Mouse (Mus musculus) hindbrain, embryonic 12.5 days (tissue): ENCODE results near the gene Epb41l5. TPM values are rescaled to one million over a fixed set of nuclear protein-coding genes. Genes with fewer than 3 reads are reported as not detected.

Source experiments
- ATAC-seq: fragments of 200-750 bp; cut with Nextera tagmentation; 2 replicates; pipeline ENCODE4 v1.8.0; 2017; ENCODE audit warnings: moderate TSS enrichment; ENCODE audit not compliant: low FRiP score
- H3K27ac ChIP-seq: fragments of 300-500 bp; sonication (generic); 2 replicates; pipeline ENCODE4 v1.5.1; 2016; ENCODE audit warnings: mild to moderate bottlenecking
- H3K27me3 ChIP-seq: fragments of 300-500 bp; sonication (generic); 2 replicates; pipeline ENCODE4 v1.6.1; 2016; ENCODE audit warnings: mild to moderate bottlenecking
- H3K36me3 ChIP-seq: fragments of 300-500 bp; sonication (generic); 2 replicates; pipeline ENCODE4 v1.6.1; 2016; ENCODE audit warnings: mild to moderate bottlenecking
- H3K4me1 ChIP-seq: fragments of 300-500 bp; sonication (generic); 2 replicates; pipeline ENCODE4 v1.6.1; 2016
- H3K4me2 ChIP-seq: fragments of 300-500 bp; sonication (generic); replicated peaks from 2 replicates; pipeline ENCODE4 v1.6.1; 2016; ENCODE audit warnings: mild to moderate bottlenecking
- H3K4me3 ChIP-seq: fragments of 300-500 bp; sonication (generic); 2 replicates; pipeline ENCODE4 v1.5.1; 2016; ENCODE audit warnings: mild to moderate bottlenecking
- H3K9ac ChIP-seq: fragments of 300-500 bp; sonication (generic); 2 replicates; pipeline ENCODE4 v1.6.1; 2016; ENCODE audit warnings: mild to moderate bottlenecking, moderate library complexity
- H3K9me3 ChIP-seq: fragments of 300-500 bp; sonication (generic); replicated peaks from 2 replicates; pipeline ENCODE4 v1.6.1; 2016; ENCODE audit warnings: mild to moderate bottlenecking
- WGBS: fragments of 180-500 bp; shearing (Covaris S2); methylation state at CpG from one replicate; pipeline ENCODE4 v1.1.7; 2016; 5-methylcytosine and 5-hydroxymethylcytosine counted together
- polyA plus RNA-seq: library from polyadenylated mRNA; unstranded; fragments of >200 nt; fragmentation: Nextera tagmentation; extraction: Ambion mirVana; gene quantifications from 2 replicates; pipeline ENCODE4 v1.2.1, GENCODE M21; 2016

The Epb41l5 gene
- polyA plus RNA-seq, 1 experiment from 2014 or later = 23.1 TPM

- peak within 1 kb of the TSS; percentile 67 for H3K4me3 ChIP-seq
Measured at GRCm38 (mm10) chr1:119504260-119505062, 144.3 kb downstream of the Epb41l5 start, which contains the start of gene Ralb. Gene Ralb (minus strand): TSS chr1:119504794.

GRCm38 (mm10) chr1:119503808-119504207 is 145.0 kb downstream of the Epb41l5 start:
- WGBS = 26% methylated on average over 5 of the region's 5 CpGs
- H3K4me1 ChIP-seq = peaks cover 14% of the 10 kb centered on the region
- peak overlapping the region; percentile 82; the same call in 1 of the 2 replicates for H3K9ac ChIP-seq
- H3K9me3 ChIP-seq = no peaks in the 10 kb centered on the region
- peaks cover 14% of the 10 kb centered on the region for H3K27me3 ChIP-seq
- no peak overlapping the region for H3K27ac ChIP-seq
- H3K36me3 ChIP-seq = peaks cover 3% of the 10 kb centered on the region; the same call in 1 of the 2 replicates
- peak overlapping the region; percentile 67 for H3K4me3 ChIP-seq
- ATAC-seq = no peak
- H3K4me2 ChIP-seq = peak overlapping the region; percentile 74

More at GRCm38 (mm10) chr1:119504260-119505062, 144.3 kb downstream of the Epb41l5 start, which contains the start of gene Ralb:
- Histone ChIP-seq H3K27me3 (peaks cover 14% of the 10 kb centered on the region), H3K4me2 (peak within 1 kb of the TSS; percentile 74), H3K27ac (0 out of 2 replicates have a peak within 1 kb of the TSS, but pooled peaks have one; percentile 30), H3K4me1 (peaks cover 17% of the 10 kb centered on the region), H3K9ac (peak within 1 kb of the TSS; percentile 82), H3K36me3 (peaks cover 3% of the 10 kb centered on the region; the same call in 1 of the 2 replicates), H3K9me3 (no peaks in the 10 kb centered on the region)
- ATAC-seq = peak; percentile 98
- under 1% methylated on average over 54 of the region's 57 CpGs for WGBS

- H3K27me3 ChIP-seq = peaks cover 14% of the 10 kb centered on the region
- 89% methylated on average over 3 of the region's 3 CpGs for WGBS
- no peak overlapping the region for H3K9ac ChIP-seq
Measured at GRCm38 (mm10) chr1:119503181-119503580, 145.6 kb downstream of the Epb41l5 start.

GRCm38 (mm10) chr1:119502729-119503128 is 146.1 kb downstream of the Epb41l5 start:
- no peak overlapping the region for H3K9ac ChIP-seq
- H3K36me3 ChIP-seq = peaks cover 3% of the 10 kb centered on the region; the same call in 1 of the 2 replicates
- peak overlapping the region; percentile 74 for H3K4me2 ChIP-seq
- H3K4me1 ChIP-seq = peaks cover 10% of the 10 kb centered on the region
- WGBS = 88% methylated on average over 11 of the region's 11 CpGs
- no peak overlapping the region for H3K4me3 ChIP-seq
- no peak overlapping the region for H3K27ac ChIP-seq
- H3K9me3 ChIP-seq = no peaks in the 10 kb centered on the region
- H3K27me3 ChIP-seq = peaks cover 14% of the 10 kb centered on the region
- no peak for ATAC-seq

More at GRCm38 (mm10) chr1:119503181-119503580, 145.6 kb downstream of the Epb41l5 start:
- H3K27ac ChIP-seq = no peak overlapping the region
- H3K4me2 ChIP-seq = peak overlapping the region; percentile 74
- no peak for ATAC-seq
- peaks cover 11% of the 10 kb centered on the region for H3K4me1 ChIP-seq
- peaks cover 3% of the 10 kb centered on the region; the same call in 1 of the 2 replicates for H3K36me3 ChIP-seq
- H3K9me3 ChIP-seq = no peaks in the 10 kb centered on the region
- peak overlapping the region; percentile 67 for H3K4me3 ChIP-seq

GRCm38 (mm10) chr1:119501881-119502280 is 146.9 kb downstream of the Epb41l5 start:
- H3K4me2 ChIP-seq = no peak overlapping the region
- H3K4me1 ChIP-seq = peaks cover 10% of the 10 kb centered on the region
- no peak for ATAC-seq
- H3K36me3 ChIP-seq = peaks cover 3% of the 10 kb centered on the region; the same call in 1 of the 2 replicates
- H3K27me3 ChIP-seq = peaks cover 10% of the 10 kb centered on the region
- 84% methylated on average over 8 of the region's 8 CpGs for WGBS
- H3K4me3 ChIP-seq = no peak overlapping the region
- H3K9ac ChIP-seq = no peak overlapping the region
- no peaks in the 10 kb centered on the region for H3K9me3 ChIP-seq
- no peak overlapping the region for H3K27ac ChIP-seq

- Histone ChIP-seq H3K9ac (no peak overlapping the region), H3K36me3 (peaks cover 3% of the 10 kb centered on the region; the same call in 1 of the 2 replicates), H3K4me2 (no peak overlapping the region), H3K9me3 (no peaks in the 10 kb centered on the region), H3K4me1 (peaks cover 6% of the 10 kb centered on the region), H3K27ac (no peak overlapping the region), H3K27me3 (no peaks in the 10 kb centered on the region), H3K4me3 (no peak overlapping the region)
- 90% methylated on average over 10 of the region's 10 CpGs for WGBS
- no peak for ATAC-seq
Measured at GRCm38 (mm10) chr1:119499456-119499855, 149.3 kb downstream of the Epb41l5 start.

GRCm38 (mm10) chr1:119498536-119499231 is 150.1 kb downstream of the Epb41l5 start:
- Histone ChIP-seq H3K27me3 (no peaks in the 10 kb centered on the region), H3K4me2 (no peak overlapping the region), H3K27ac (no peak overlapping the region), H3K36me3 (peaks cover 3% of the 10 kb centered on the region; the same call in 1 of the 2 replicates), H3K9ac (no peak overlapping the region), H3K4me1 (peaks cover 2% of the 10 kb centered on the region; the same call in 1 of the 2 replicates), H3K9me3 (no peaks in the 10 kb centered on the region), H3K4me3 (no peak overlapping the region)
- WGBS = 85% methylated on average over 9 of the region's 9 CpGs
- no peak for ATAC-seq

GRCm38 (mm10) chr1:119497346-119498004 is 151.3 kb downstream of the Epb41l5 start:
- Histone ChIP-seq H3K9ac (no peak overlapping the region), H3K4me1 (0 out of 2 replicates have a peak, but pooled peaks cover under 1% of the 10 kb centered on the region), H3K27me3 (no peaks in the 10 kb centered on the region), H3K27ac (no peak overlapping the region), H3K4me3 (no peak overlapping the region), H3K9me3 (no peaks in the 10 kb centered on the region), H3K4me2 (no peak overlapping the region), H3K36me3 (peaks cover 3% of the 10 kb centered on the region; the same call in 1 of the 2 replicates)
- WGBS = 72% methylated on average over 5 of the region's 5 CpGs
- no peak for ATAC-seq

GRCm38 (mm10) chr1:119495396-119495775 is 153.4 kb downstream of the Epb41l5 start:
- Histone ChIP-seq H3K4me1 (peaks cover 7% of the 10 kb centered on the region; the same call in 1 of the 2 replicates), H3K27me3 (no peaks in the 10 kb centered on the region), H3K36me3 (no peaks in the 10 kb centered on the region), H3K4me2 (no peak overlapping the region), H3K27ac (no peak overlapping the region), H3K4me3 (no peak overlapping the region), H3K9ac (no peak overlapping the region), H3K9me3 (no peaks in the 10 kb centered on the region)
- WGBS = 89% methylated on average over 6 of the region's 6 CpGs
- ATAC-seq = no peak
